Mouse (Mus musculus): ENCODE data around the gene Mfsd14a. TPM values are rescaled to one million over a fixed set of nuclear protein-coding genes. Genes with fewer than 3 reads are reported as not detected.

The Mfsd14a gene
- polyA plus RNA-seq, 1 experiment from 2014 or later: 86.5 TPM

DNA sequence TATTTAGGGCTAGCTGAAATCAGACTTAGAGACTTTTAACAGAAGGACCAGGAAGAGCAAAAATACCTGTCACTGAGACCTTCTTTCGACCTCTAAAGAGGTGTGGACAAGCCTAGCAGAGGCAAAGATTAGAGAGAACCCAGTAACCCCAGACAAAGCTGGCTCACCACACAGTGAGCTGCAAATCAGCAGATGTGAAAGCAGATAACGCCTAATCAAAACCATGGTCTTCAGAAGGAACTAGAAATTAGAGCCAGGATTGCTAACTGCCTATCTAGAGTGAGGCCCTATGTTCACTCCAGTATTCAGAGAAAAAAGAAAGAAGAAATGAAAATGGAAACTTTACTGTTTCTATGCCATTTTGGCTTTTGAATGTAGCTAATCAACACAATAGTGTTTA lies 20.1 kb downstream of the Mfsd14a start:
- H3K4me1 ChIP-seq (replicated peaks; ENCODE audit: control insufficient read depth, insufficient read depth, low read length): no peaks in the 10 kb centered on the region
- H3K9ac ChIP-seq (ENCODE audit: low read depth, low read length): no peak overlapping the region
- no peak overlapping the region for H3K4me2 ChIP-seq (replicated peaks; ENCODE audit: low read depth, low read length)
- H3K9me3 ChIP-seq (ENCODE audit: control insufficient read depth, low read length): no peaks in the 10 kb centered on the region
- H3K36me3 ChIP-seq (ENCODE audit: control insufficient read depth, insufficient read depth, low read length): 0 out of 2 replicates have a peak, but pooled peaks cover 3% of the 10 kb centered on the region
- no peak overlapping the region for H3K27ac ChIP-seq (ENCODE audit: low read depth, low read length)
- no peak for DNase-seq (ENCODE audit: low spot score)
- no peak overlapping the region for H3K4me3 ChIP-seq (ENCODE audit: low read depth, low read length)
- H3K27me3 ChIP-seq (ENCODE audit: control insufficient read depth, insufficient read depth, low read length): no peaks in the 10 kb centered on the region
- no peak for ATAC-seq (ENCODE audit: low FRiP score)
- 95% methylated on average over 2 of the region's 2 CpGs for WGBS

DNA sequence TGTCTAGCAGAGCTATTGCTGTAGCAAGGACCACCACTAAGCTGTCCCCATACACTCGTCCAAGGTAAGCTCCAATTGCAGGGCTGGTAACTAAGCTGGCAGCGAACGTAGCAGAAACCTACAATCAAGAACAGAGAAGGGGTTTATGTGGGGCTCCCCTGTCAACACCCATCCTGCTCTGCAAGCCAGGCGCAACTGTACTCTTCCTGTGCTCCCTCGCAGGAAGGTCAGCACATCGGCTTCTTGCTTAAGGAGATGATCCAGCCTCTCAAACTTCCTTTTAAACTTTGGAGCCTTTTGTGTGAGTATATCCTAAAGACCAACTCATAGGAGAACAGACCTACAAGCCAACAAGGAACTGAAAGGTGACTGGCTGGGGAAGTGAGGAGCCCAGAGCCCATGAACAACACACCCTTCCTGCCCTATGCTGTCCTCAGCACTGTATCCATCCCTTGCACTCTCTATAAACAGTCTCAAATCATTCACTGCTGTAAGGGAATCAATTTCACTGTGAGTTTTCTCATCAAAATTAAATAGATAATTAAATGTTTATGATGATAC lies 20.6 kb downstream of the Mfsd14a start:
- H3K9ac ChIP-seq (ENCODE audit: low read depth, low read length): no peak overlapping the region
- 94% methylated on average over 6 of the region's 6 CpGs for WGBS
- DNase-seq (ENCODE audit: low spot score): no peak
- no peak overlapping the region for H3K27ac ChIP-seq (ENCODE audit: low read depth, low read length)
- no peaks in the 10 kb centered on the region for H3K27me3 ChIP-seq (ENCODE audit: control insufficient read depth, insufficient read depth, low read length)
- H3K36me3 ChIP-seq (ENCODE audit: control insufficient read depth, insufficient read depth, low read length): 0 out of 2 replicates have a peak, but pooled peaks cover 3% of the 10 kb centered on the region
- H3K4me3 ChIP-seq (ENCODE audit: low read depth, low read length): no peak overlapping the region
- H3K4me2 ChIP-seq (replicated peaks; ENCODE audit: low read depth, low read length): no peak overlapping the region
- no peaks in the 10 kb centered on the region for H3K4me1 ChIP-seq (replicated peaks; ENCODE audit: control insufficient read depth, insufficient read depth, low read length)
- no peaks in the 10 kb centered on the region for H3K9me3 ChIP-seq (ENCODE audit: control insufficient read depth, low read length)
- ATAC-seq (ENCODE audit: low FRiP score): no peak

DNA sequence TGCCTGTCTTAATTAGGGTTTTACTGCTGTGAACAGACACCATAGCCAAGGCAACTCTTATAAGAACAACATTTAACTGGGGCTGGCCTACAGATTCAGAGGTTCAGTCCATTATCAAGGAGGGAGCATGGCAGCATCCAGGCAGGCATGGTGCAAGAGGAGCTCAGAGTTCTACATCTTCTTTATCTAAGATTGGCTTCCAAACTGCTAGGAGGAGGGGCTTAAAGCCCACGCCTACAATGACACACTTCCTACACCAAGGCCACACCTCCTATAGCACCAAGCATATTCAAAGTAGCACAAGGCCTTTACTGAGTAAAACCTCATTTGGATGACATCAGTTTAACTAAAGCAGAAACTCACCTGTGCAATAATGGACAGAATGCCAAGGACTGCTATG lies 22.5 kb downstream of the Mfsd14a start:
- 85% methylated on average over 1 of the region's 1 CpGs for WGBS
- Histone ChIP-seq H3K4me2 (replicated peaks; ENCODE audit: low read depth, low read length) (no peak overlapping the region), H3K27me3 (ENCODE audit: control insufficient read depth, insufficient read depth, low read length) (no peaks in the 10 kb centered on the region), H3K4me1 (replicated peaks; ENCODE audit: control insufficient read depth, insufficient read depth, low read length) (no peaks in the 10 kb centered on the region), H3K36me3 (ENCODE audit: control insufficient read depth, insufficient read depth, low read length) (0 out of 2 replicates have a peak, but pooled peaks cover 3% of the 10 kb centered on the region), H3K27ac (ENCODE audit: low read depth, low read length) (no peak overlapping the region), H3K9ac (ENCODE audit: low read depth, low read length) (no peak overlapping the region), H3K9me3 (ENCODE audit: control insufficient read depth, low read length) (no peaks in the 10 kb centered on the region), H3K4me3 (ENCODE audit: low read depth, low read length) (no peak overlapping the region)
- no peak for ATAC-seq (ENCODE audit: low FRiP score)
- DNase-seq (ENCODE audit: low spot score): no peak

DNA sequence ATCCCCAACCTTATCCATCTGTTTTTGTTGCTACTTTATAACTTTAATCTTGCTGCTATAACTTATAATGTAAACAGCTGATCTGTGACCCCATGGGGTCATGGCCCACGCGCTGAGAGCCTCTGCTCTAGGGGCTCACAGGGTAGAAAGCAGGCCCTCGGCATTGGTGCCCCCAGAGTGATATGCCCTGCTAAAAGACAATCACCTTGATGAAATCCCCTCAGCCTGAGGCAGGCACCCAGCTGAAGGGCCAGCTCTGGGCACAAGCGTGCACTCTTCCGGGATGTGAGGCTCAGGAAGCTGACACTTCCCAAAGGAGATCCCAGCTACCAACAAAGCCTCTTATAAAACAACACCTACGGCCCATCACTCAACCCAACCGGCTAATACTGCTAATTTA lies 23.9 kb downstream of the Mfsd14a start:
- Histone ChIP-seq H3K36me3 (ENCODE audit: control insufficient read depth, insufficient read depth, low read length) (0 out of 2 replicates have a peak, but pooled peaks cover 5% of the 10 kb centered on the region), H3K27ac (ENCODE audit: low read depth, low read length) (no peak overlapping the region), H3K4me1 (replicated peaks; ENCODE audit: control insufficient read depth, insufficient read depth, low read length) (no peaks in the 10 kb centered on the region), H3K4me3 (ENCODE audit: low read depth, low read length) (no peak overlapping the region), H3K9me3 (ENCODE audit: control insufficient read depth, low read length) (no peaks in the 10 kb centered on the region), H3K9ac (ENCODE audit: low read depth, low read length) (no peak overlapping the region), H3K4me2 (replicated peaks; ENCODE audit: low read depth, low read length) (no peak overlapping the region), H3K27me3 (ENCODE audit: control insufficient read depth, insufficient read depth, low read length) (no peaks in the 10 kb centered on the region)
- DNase-seq (ENCODE audit: low spot score) (no peak), ATAC-seq (ENCODE audit: low FRiP score) (no peak)
- WGBS: 89% methylated on average over 7 of the region's 7 CpGs

DNA sequence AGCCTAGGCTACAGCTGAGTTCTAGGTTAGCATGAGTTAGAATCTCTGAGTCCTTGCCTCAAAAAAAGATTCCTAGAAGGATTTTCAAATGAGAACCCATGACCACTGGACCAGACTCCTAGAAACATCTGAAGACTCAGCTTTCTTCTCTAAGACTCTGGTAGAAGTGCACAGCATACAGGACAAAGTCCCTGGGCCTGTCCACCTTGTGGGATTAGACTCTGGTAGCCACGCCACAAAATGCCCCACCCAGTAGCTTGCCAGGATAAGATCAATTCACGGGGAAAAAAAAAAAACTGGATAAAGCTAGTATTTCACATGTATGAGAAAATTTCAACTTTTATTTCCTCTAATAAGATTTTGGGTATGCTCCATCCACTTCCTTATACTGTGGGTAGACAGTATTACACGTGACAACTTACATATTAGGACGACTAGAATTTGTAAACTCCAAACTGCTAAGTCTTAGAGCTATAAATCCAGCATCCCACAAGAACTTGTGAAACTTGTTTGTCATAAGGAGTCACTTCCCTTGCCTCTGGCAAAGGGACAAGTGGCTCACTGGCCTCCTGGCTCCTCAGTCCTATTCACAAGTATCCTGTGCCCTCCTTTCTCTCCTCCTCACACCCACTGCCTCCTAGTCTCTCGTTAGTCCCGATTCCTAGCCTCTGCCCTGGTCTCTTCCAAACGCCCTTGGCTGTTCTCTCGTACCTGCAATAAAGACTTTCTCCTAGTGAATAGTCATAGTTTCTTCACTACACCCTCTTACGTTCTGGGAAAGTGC lies 24.6 kb downstream of the Mfsd14a start:
- no peak overlapping the region for H3K4me3 ChIP-seq (ENCODE audit: low read depth, low read length)
- DNase-seq (ENCODE audit: low spot score): no peak
- H3K27ac ChIP-seq (ENCODE audit: low read depth, low read length): no peak overlapping the region
- H3K4me1 ChIP-seq (replicated peaks; ENCODE audit: control insufficient read depth, insufficient read depth, low read length): no peaks in the 10 kb centered on the region
- H3K4me2 ChIP-seq (replicated peaks; ENCODE audit: low read depth, low read length): no peak overlapping the region
- no peak overlapping the region for H3K9ac ChIP-seq (ENCODE audit: low read depth, low read length)
- no peak for ATAC-seq (ENCODE audit: low FRiP score)
- H3K27me3 ChIP-seq (ENCODE audit: control insufficient read depth, insufficient read depth, low read length): no peaks in the 10 kb centered on the region
- H3K9me3 ChIP-seq (ENCODE audit: control insufficient read depth, low read length): no peaks in the 10 kb centered on the region
- 0 out of 2 replicates have a peak, but pooled peaks cover 2% of the 10 kb centered on the region for H3K36me3 ChIP-seq (ENCODE audit: control insufficient read depth, insufficient read depth, low read length)
- WGBS: 94% methylated on average over 9 of the region's 9 CpGs

DNA sequence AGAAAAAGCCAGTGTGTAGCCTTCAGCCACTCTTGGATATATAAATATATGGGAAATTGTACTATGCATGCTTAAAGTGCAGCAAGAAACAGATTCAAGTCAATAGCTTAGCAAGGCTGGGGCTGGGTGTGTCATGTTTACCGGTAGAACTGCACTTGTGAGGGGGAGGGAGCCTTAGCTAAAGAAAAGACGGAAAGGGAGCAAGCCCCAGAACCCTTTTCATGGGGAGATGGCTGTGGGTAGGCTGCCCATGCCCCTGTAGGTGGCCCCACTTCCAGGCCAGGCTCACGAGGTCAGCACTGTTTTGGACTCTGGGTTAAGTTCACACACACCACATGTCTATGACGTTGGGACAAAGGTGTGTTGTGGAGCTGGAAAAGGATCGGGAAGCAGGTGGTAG lies 26.7 kb downstream of the Mfsd14a start:
- H3K27me3 ChIP-seq (ENCODE audit: control insufficient read depth, insufficient read depth, low read length): no peaks in the 10 kb centered on the region
- WGBS: 76% methylated on average over 5 of the region's 5 CpGs
- ATAC-seq (ENCODE audit: low FRiP score) (no peak), DNase-seq (ENCODE audit: low spot score) (no peak)
- 0 out of 2 replicates have a peak, but pooled peaks cover 2% of the 10 kb centered on the region for H3K36me3 ChIP-seq (ENCODE audit: control insufficient read depth, insufficient read depth, low read length)
- no peaks in the 10 kb centered on the region for H3K4me1 ChIP-seq (replicated peaks; ENCODE audit: control insufficient read depth, insufficient read depth, low read length)
- H3K4me2 ChIP-seq (replicated peaks; ENCODE audit: low read depth, low read length): no peak overlapping the region
- H3K27ac ChIP-seq (ENCODE audit: low read depth, low read length): no peak overlapping the region
- no peaks in the 10 kb centered on the region for H3K9me3 ChIP-seq (ENCODE audit: control insufficient read depth, low read length)
- no peak overlapping the region for H3K4me3 ChIP-seq (ENCODE audit: low read depth, low read length)
- H3K9ac ChIP-seq (ENCODE audit: low read depth, low read length): no peak overlapping the region

DNA sequence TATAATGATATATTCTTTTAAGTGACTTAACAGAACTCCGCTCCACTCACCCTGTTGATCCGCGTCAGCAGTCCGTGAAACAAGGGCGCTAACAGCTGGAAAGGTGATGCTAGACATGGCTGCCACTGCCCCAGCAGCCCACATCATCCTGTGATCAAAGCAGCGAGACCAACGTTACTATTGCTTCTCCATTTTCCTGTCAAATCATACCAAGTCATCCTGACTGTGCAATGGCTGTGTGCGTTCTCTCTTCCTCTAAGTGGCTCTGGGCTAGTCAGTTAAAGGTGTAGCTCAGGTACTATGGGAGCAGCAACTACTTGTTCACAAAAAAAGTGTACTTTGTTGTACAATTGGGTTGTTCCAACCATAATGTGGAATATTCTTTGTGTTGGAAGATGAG lies 27.6 kb downstream of the Mfsd14a start:
- H3K27ac ChIP-seq (ENCODE audit: low read depth, low read length): no peak overlapping the region
- no peak for ATAC-seq (ENCODE audit: low FRiP score)
- H3K36me3 ChIP-seq (ENCODE audit: control insufficient read depth, insufficient read depth, low read length): 0 out of 2 replicates have a peak, but pooled peaks cover 2% of the 10 kb centered on the region
- no peak overlapping the region for H3K9ac ChIP-seq (ENCODE audit: low read depth, low read length)
- no peak overlapping the region for H3K4me2 ChIP-seq (replicated peaks; ENCODE audit: low read depth, low read length)
- 94% methylated on average over 8 of the region's 8 CpGs for WGBS
- no peaks in the 10 kb centered on the region for H3K9me3 ChIP-seq (ENCODE audit: control insufficient read depth, low read length)
- no peaks in the 10 kb centered on the region for H3K27me3 ChIP-seq (ENCODE audit: control insufficient read depth, insufficient read depth, low read length)
- no peak for DNase-seq (ENCODE audit: low spot score)
- H3K4me1 ChIP-seq (replicated peaks; ENCODE audit: control insufficient read depth, insufficient read depth, low read length): no peaks in the 10 kb centered on the region
- no peak overlapping the region for H3K4me3 ChIP-seq (ENCODE audit: low read depth, low read length)

DNA sequence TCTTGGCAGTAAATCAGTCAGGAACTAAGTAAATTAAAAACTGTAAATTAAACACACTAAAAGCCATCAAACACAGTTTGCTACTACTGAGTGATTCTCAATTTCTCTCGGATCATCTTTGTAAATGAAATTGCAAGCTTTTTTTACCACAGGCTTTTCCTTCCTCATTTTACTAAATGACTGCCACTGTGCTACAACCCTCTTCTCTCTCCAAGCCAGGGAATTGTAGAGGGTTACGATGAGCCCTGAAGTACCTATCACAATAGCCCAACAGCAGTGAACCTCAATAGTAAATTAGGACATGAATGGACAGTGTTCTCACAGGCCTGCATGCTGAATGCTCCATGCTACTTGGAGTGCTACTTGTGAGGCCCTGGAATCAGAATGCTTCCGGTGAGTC lies 28.4 kb downstream of the Mfsd14a start:
- DNase-seq (ENCODE audit: low spot score): no peak
- 88% methylated on average over 3 of the region's 3 CpGs for WGBS
- no peak overlapping the region for H3K27ac ChIP-seq (ENCODE audit: low read depth, low read length)
- H3K4me3 ChIP-seq (ENCODE audit: low read depth, low read length): no peak overlapping the region
- no peak overlapping the region for H3K9ac ChIP-seq (ENCODE audit: low read depth, low read length)
- no peaks in the 10 kb centered on the region for H3K27me3 ChIP-seq (ENCODE audit: control insufficient read depth, insufficient read depth, low read length)
- H3K36me3 ChIP-seq (ENCODE audit: control insufficient read depth, insufficient read depth, low read length): 0 out of 2 replicates have a peak, but pooled peaks cover 2% of the 10 kb centered on the region
- no peak overlapping the region for H3K4me2 ChIP-seq (replicated peaks; ENCODE audit: low read depth, low read length)
- no peaks in the 10 kb centered on the region for H3K9me3 ChIP-seq (ENCODE audit: control insufficient read depth, low read length)
- ATAC-seq (ENCODE audit: low FRiP score): no peak
- H3K4me1 ChIP-seq (replicated peaks; ENCODE audit: control insufficient read depth, insufficient read depth, low read length): no peaks in the 10 kb centered on the region

DNA sequence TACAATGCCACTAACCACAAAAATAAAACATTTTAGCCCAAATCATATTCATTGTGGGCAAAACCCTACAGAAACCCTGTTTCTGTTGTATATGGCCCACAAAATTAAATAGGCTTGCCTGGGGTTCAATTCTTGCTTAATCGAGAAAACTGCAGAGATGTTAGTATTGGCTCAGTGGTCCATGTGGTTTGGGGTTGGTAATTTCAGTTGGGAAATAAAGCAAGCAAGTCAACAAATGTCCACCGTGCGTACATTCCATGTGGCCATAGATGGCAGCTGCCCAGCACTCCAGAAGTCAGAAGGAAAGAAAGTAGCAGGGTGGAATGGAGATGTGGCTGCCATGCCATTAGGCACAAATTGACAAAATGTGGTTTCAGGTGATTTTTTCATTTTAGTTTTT lies 29.5 kb downstream of the Mfsd14a start:
- Histone ChIP-seq H3K36me3 (ENCODE audit: control insufficient read depth, insufficient read depth, low read length) (0 out of 2 replicates have a peak, but pooled peaks cover 2% of the 10 kb centered on the region), H3K4me2 (replicated peaks; ENCODE audit: low read depth, low read length) (no peak overlapping the region), H3K9me3 (ENCODE audit: control insufficient read depth, low read length) (no peaks in the 10 kb centered on the region), H3K4me3 (ENCODE audit: low read depth, low read length) (no peak overlapping the region), H3K27ac (ENCODE audit: low read depth, low read length) (no peak overlapping the region), H3K27me3 (ENCODE audit: control insufficient read depth, insufficient read depth, low read length) (no peaks in the 10 kb centered on the region), H3K9ac (ENCODE audit: low read depth, low read length) (no peak overlapping the region), H3K4me1 (replicated peaks; ENCODE audit: control insufficient read depth, insufficient read depth, low read length) (no peaks in the 10 kb centered on the region)
- WGBS: 93% methylated on average over 3 of the region's 3 CpGs
- DNase-seq (ENCODE audit: low spot score) (no peak), ATAC-seq (ENCODE audit: low FRiP score) (no peak)

Measured in hindbrain, embryonic 11.5 days (tissue).